Mouse (Mus musculus) forebrain, postnatal 0 days (tissue): ENCODE results near the gene Camk2g. TPM values are rescaled to one million over a fixed set of nuclear protein-coding genes. Genes with fewer than 3 reads are reported as not detected.
A peak's percentile ranks its signal among the peaks of the same experiment; 100 is the strongest.

Source experiments
- ATAC-seq: fragments of 200-750 bp; cut with Nextera tagmentation; 2 replicates; pipeline ENCODE4 v1.8.0; 2017; ENCODE audit warnings: mild to moderate bottlenecking, moderate library complexity
- DNase-seq: peaks from one replicate; pipeline ENCODE4 v3.0.0-alpha.2; 2015
- H3K27ac ChIP-seq: fragments of 300-500 bp; sonication (generic); 2 replicates; pipeline ENCODE4 v1.5.1; 2014; ENCODE audit warnings: low read depth, mild to moderate bottlenecking, antibody characterized with exemption, low read length, moderate library complexity, mixed read lengths
- H3K27me3 ChIP-seq: fragments of 300-500 bp; sonication (generic); 2 replicates; pipeline ENCODE4 v1.6.1; 2014; ENCODE audit warnings: mild to moderate bottlenecking, low read length, mixed read lengths; ENCODE audit not compliant: insufficient read depth
- H3K36me3 ChIP-seq: fragments of 300-500 bp; sonication (generic); 2 replicates; pipeline ENCODE4 v1.6.1; 2014; ENCODE audit warnings: mild to moderate bottlenecking, moderate library complexity; ENCODE audit not compliant: insufficient read depth
- H3K4me1 ChIP-seq: fragments of 300-500 bp; sonication (generic); 2 replicates; pipeline ENCODE4 v1.6.1; 2014; ENCODE audit warnings: antibody characterized with exemption; ENCODE audit not compliant: insufficient read depth
- H3K4me2 ChIP-seq: fragments of 300-500 bp; sonication (generic); 2 replicates; pipeline ENCODE4 v1.6.1; 2014; ENCODE audit warnings: low read depth, mild to moderate bottlenecking, moderate library complexity
- H3K4me3 ChIP-seq: fragments of 300-500 bp; sonication (generic); 2 replicates; pipeline ENCODE4 v1.5.1; 2014; ENCODE audit warnings: low read depth, low read length, mixed read lengths
- H3K9ac ChIP-seq: fragments of 300-500 bp; sonication (generic); 2 replicates; pipeline ENCODE4 v1.6.1; 2014; ENCODE audit warnings: mild to moderate bottlenecking
- H3K9me3 ChIP-seq: fragments of 300-500 bp; sonication (generic); 2 replicates; pipeline ENCODE4 v1.6.1; 2016; ENCODE audit warnings: low read length
- CTCF ChIP-seq: sonication (generic); IDR thresholded peaks from 2 replicates; pipeline ENCODE4 v1.5.1; 2016; ENCODE audit warnings: antibody characterized with exemption, control low read depth, low read depth
- WGBS: fragments of 180-500 bp; shearing (Covaris S2); extraction: QIAGEN DNeasy Blood & Tissue Kit; methylation state at CpG from one replicate; pipeline ENCODE4 v1.1.7; 2014; 5-methylcytosine and 5-hydroxymethylcytosine counted together
- polyA plus RNA-seq: library from polyadenylated mRNA; unstranded; fragments of >200 nt; fragmentation: Nextera tagmentation; extraction: Ambion mirVana; gene quantifications from 2 replicates; pipeline ENCODE4 v1.2.1, GENCODE M21; 2015
- total RNA-seq: library from RNA; depleted of rRNA; stranded (reverse); fragments of >200 nt; gene quantifications from 2 replicates; pipeline ENCODE4 v1.2.3, GENCODE M21; 2014

The Camk2g gene
- total and polyA plus RNA-seq, 2 experiments from 2014 or later, result 145 to 231 TPM

DNA sequence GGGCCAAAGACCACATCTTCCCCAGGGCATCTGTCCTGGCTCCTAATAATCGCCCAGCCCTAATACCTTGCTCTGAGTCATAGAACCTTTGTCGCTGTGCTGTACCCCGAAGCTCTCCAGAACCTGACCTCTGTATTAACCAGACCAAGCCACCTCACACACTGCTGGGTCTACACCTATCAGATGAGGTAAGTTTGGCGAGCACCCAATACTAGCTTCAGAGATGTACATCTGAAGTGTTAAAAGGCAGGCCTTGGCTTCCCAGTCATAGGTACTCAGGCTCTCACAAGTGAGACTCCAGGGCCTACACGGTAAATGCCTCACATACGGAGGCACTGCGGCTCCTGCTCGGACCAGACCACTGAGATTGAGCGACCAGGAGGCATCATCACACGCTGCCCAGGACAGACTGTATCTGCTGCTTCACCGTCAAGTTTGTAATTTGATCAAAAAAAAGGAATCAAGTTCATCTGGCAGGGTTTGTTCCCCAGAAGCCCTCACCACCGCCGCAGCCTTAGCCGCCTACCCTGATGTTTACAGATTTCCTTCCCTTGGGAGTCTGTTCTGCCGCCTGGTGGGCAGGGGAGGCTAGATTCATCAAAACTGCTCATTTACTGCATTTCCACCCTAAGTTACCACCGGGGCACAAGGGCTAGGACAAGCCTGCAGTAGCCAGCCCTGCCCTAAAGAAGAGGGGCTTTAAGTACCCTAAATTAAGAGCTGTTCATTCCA lies 2.2 kb downstream of the Camk2g start:
- H3K9me3 ChIP-seq, result no peaks in the 10 kb centered on the region
- H3K27ac ChIP-seq, result no peak overlapping the region
- no peak overlapping the region for H3K4me3 ChIP-seq
- H3K4me1 ChIP-seq, result peaks cover 12% of the 10 kb centered on the region; the same call in 1 of the 2 replicates
- no peak for DNase-seq
- H3K9ac ChIP-seq, result no peak overlapping the region; the same call in 1 of the 2 replicates
- no peaks in the 10 kb centered on the region for H3K27me3 ChIP-seq
- peak; percentile 53 for TF ChIP-seq CTCF
- no peak for ATAC-seq
- WGBS, result 81% methylated on average over 16 of the region's 16 CpGs
- peaks cover 20% of the 10 kb centered on the region for H3K36me3 ChIP-seq
- peak overlapping the region; percentile 83 for H3K4me2 ChIP-seq

DNA sequence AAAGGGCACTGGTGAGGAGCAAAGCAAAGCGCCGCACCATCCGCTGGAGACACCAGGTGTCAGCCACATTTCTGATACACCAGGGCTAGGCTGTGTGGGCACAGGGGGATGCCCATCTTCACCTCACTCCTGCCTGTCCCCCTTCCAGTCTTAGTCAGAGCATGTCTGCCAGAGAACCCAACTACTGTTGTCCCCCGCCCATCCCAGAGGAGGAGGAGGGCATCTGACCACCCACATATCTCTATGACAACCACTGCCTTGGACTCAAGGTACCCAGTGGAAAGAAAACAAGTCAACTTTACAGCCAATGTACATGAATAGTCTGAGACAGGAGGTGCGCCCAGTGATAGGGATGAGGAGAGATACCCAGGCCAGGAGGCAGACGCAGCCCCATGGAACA lies 2.9 kb downstream of the Camk2g start:
- Histone ChIP-seq H3K4me2 (no peak overlapping the region), H3K9ac (no peak overlapping the region), H3K27ac (no peak overlapping the region), H3K4me1 (peaks cover 13% of the 10 kb centered on the region; the same call in 1 of the 2 replicates), H3K36me3 (peaks cover 27% of the 10 kb centered on the region), H3K9me3 (no peaks in the 10 kb centered on the region), H3K27me3 (no peaks in the 10 kb centered on the region), H3K4me3 (no peak overlapping the region)
- DNase-seq (no peak), ATAC-seq (no peak)
- 94% methylated on average over 6 of the region's 6 CpGs for WGBS
- TF ChIP-seq CTCF, result no peak

DNA sequence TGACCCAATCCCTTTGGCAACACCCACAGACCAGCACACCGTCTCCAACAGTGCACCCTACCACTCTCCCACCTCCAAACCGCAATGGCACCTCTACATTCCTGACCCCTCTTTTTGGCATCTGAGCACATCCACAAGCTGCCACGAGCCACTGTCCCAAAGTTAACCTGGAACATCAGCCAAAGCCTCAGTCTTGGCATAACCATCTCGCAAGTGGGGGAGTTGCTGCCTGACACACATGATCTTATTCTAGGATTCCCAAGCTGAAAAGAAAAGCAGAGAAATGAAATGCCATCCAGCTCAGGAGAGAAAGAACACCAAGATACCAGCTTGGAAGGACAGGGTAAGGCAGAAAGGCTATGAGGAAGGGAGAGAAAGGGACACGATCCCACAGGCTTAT lies 3.4 kb downstream of the Camk2g start:
- peaks cover 13% of the 10 kb centered on the region; the same call in 1 of the 2 replicates for H3K4me1 ChIP-seq
- no peak overlapping the region for H3K4me3 ChIP-seq
- no peak overlapping the region for H3K9ac ChIP-seq
- H3K27ac ChIP-seq, result no peak overlapping the region
- H3K27me3 ChIP-seq, result no peaks in the 10 kb centered on the region
- DNase-seq (no peak), ATAC-seq (no peak)
- no peak overlapping the region for H3K4me2 ChIP-seq
- TF ChIP-seq CTCF, result no peak
- peaks cover 32% of the 10 kb centered on the region for H3K36me3 ChIP-seq
- 93% methylated on average over 5 of the region's 5 CpGs for WGBS
- H3K9me3 ChIP-seq, result no peaks in the 10 kb centered on the region

DNA sequence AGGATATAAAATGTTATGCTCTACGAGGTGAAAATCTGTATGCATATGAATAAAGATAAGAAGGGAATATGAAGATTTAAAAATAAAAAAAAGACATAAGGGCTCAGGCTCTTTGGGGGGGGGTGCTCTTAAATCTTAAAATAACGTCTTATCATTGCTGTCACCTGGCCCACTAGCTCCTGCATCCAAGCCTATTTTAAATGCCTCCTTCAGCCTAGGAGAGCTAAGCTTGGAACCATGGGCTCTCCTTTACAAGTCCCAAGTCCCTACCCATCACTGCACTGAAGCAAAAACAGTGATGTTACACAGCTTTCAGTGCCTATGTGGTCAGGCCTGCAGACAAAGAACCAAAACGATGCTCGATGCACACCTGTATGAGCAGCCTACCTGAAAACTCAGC lies 4.3 kb downstream of the Camk2g start:
- no peaks in the 10 kb centered on the region for H3K27me3 ChIP-seq
- no peak overlapping the region for H3K4me3 ChIP-seq
- H3K4me2 ChIP-seq, result no peak overlapping the region
- H3K4me1 ChIP-seq, result peaks cover 12% of the 10 kb centered on the region; the same call in 1 of the 2 replicates
- peaks cover 36% of the 10 kb centered on the region for H3K36me3 ChIP-seq
- DNase-seq, result no peak
- H3K9me3 ChIP-seq, result no peaks in the 10 kb centered on the region
- H3K9ac ChIP-seq, result no peak overlapping the region
- 88% methylated on average over 4 of the region's 4 CpGs for WGBS
- H3K27ac ChIP-seq, result no peak overlapping the region
- TF ChIP-seq CTCF, result no peak
- no peak for ATAC-seq

DNA sequence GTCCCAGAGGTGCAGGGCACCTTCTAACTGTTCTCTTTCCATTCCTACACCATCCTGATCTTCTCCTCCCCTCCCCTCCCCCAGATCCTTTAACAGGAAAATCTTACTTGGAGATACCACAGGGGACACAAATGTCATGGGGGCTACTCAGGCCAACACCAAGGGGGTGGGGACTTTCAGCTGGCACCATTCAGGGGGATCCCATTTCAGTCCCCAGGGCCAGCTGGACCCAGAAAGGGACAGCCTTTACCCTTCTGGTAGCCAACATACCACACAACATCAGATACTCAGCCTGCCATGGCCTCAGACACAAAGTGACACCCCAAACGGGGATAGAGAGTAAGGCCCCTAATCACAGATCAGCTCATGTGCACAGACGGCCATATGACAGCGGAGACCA lies 5.7 kb downstream of the Camk2g start:
- peaks cover 48% of the 10 kb centered on the region for H3K36me3 ChIP-seq

DNA sequence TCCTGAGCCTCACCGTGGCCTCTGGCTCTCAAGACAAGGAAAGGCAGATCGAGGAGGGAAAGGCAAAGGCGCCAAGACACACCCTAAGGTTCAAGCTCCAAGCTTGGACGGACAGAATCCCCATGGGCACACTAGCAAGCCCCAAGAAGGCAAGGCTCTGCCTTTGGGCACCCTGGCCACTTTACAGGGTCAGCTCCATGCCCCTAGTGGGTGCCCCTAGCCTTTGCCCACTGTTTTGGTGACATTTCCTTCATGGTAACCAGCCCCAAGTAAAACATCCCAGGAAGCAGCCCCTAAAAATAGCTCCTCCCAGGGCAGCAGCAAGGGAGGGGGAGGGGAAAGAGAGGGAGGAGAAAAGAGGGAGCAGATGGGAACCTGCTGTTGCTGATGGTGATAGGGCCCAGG lies 7.3 kb downstream of the Camk2g start:
- Histone ChIP-seq H3K9me3 (no peaks in the 10 kb centered on the region), H3K4me1 (peaks cover 4% of the 10 kb centered on the region; the same call in 1 of the 2 replicates), H3K27ac (no peak overlapping the region), H3K27me3 (no peaks in the 10 kb centered on the region), H3K9ac (no peak overlapping the region), H3K4me2 (no peak overlapping the region), H3K4me3 (no peak overlapping the region), H3K36me3 (peaks cover 57% of the 10 kb centered on the region)
- 86% methylated on average over 4 of the region's 4 CpGs for WGBS
- ATAC-seq (no peak), DNase-seq (no peak)
- TF ChIP-seq CTCF, result no peak

More for the DNA sequence above, 5.7 kb downstream of the Camk2g start:
- no peaks in the 10 kb centered on the region for H3K27me3 ChIP-seq
- H3K4me3 ChIP-seq, result no peak overlapping the region
- 80% methylated on average over 3 of the region's 3 CpGs for WGBS
- no peaks in the 10 kb centered on the region for H3K9me3 ChIP-seq
- ATAC-seq (no peak), DNase-seq (no peak)
- no peak for TF ChIP-seq CTCF
- no peak overlapping the region for H3K27ac ChIP-seq
- H3K4me2 ChIP-seq, result no peak overlapping the region
- no peak overlapping the region for H3K9ac ChIP-seq
- H3K4me1 ChIP-seq, result peaks cover 7% of the 10 kb centered on the region; the same call in 1 of the 2 replicates

DNA sequence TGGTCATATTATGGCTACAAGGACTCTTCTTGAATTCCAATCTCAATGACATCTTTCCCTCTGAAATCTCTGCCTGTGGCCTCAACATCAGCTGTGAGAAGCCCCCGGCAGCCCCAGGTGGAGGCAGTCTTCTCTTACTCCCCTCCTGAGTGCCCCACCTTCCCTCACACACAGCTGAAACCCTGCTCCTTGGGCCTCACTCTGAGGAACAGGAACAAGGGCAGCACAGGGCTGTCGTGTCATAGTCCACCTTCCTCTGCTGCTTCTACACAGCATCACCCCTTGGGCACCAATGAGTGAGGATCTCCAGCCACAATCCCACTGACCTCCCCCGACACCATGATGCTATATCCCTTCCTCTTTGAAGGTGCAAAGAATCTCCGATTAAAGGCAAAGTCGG lies 7.9 kb downstream of the Camk2g start:
- H3K9ac ChIP-seq, result no peak overlapping the region
- no peak overlapping the region for H3K27ac ChIP-seq
- H3K4me1 ChIP-seq, result peaks cover 4% of the 10 kb centered on the region; the same call in 1 of the 2 replicates
- DNase-seq (no peak), ATAC-seq (no peak)
- H3K27me3 ChIP-seq, result no peaks in the 10 kb centered on the region
- 91% methylated on average over 5 of the region's 5 CpGs for WGBS
- H3K9me3 ChIP-seq, result no peaks in the 10 kb centered on the region
- peaks cover 57% of the 10 kb centered on the region for H3K36me3 ChIP-seq
- no peak overlapping the region for H3K4me2 ChIP-seq
- no peak overlapping the region for H3K4me3 ChIP-seq
- TF ChIP-seq CTCF, result no peak
